Mouse (Mus musculus) kidney, postnatal 4 days (tissue): ENCODE results near the gene Pecr.
"Not testable (repeated sequence)": the region's sequence is repeated elsewhere in the genome, so short reads cannot be mapped to it uniquely, and the experiment has no call there.

Experiments
- DNase-seq, 2 experiments: peaks; one replicate each; pipeline ENCODE4 v3.0.0; 2021; ENCODE audit warnings: mixed read lengths in 2 of 2

The Pecr gene

GRCm38 (mm10) chr1:72286904-72287303, 2.8 kb upstream of the Pecr start:
- DNase-seq = peak in 1 of 2 experiments; percentile 33

- no peak for DNase-seq
Measured at GRCm38 (mm10) chr1:72284539-72284938, 425 bp upstream of the Pecr start.

GRCm38 (mm10) chr1:72282604-72283003, 1.5 kb downstream of the Pecr start:
- no peak for DNase-seq

GRCm38 (mm10) chr1:72278085-72278484, 6.0 kb downstream of the Pecr start:
- no peak for DNase-seq

- no peak for DNase-seq
Measured at GRCm38 (mm10) chr1:72263099-72263498, 21.0 kb downstream of the Pecr start.

- no peak for DNase-seq
Measured at GRCm38 (mm10) chr1:72256381-72257256, 27.5 kb downstream of the Pecr start.

- peak in 1 of 2 experiments; percentile 25 for DNase-seq
Measured at GRCm38 (mm10) chr1:72255854-72256175, 28.3 kb downstream of the Pecr start.

- DNase-seq = peak; percentile 58 to 75
Measured at GRCm38 (mm10) chr1:72255062-72255853, 28.9 kb downstream of the Pecr start.

- DNase-seq = peak; percentile 94 to 96
Measured at GRCm38 (mm10) chr1:72254545-72255061, 29.5 kb downstream of the Pecr start.

- DNase-seq = peak; percentile 11 to 43
Measured at GRCm38 (mm10) chr1:72253881-72254491, 30.1 kb downstream of the Pecr start.

- DNase-seq = no peak
Measured at GRCm38 (mm10) chr1:72251806-72252205, 32.3 kb downstream of the Pecr start.

- not testable (repeated sequence) for DNase-seq
Measured at GRCm38 (mm10) chr1:72248226-72248737, 35.8 kb downstream of the Pecr start.

- DNase-seq = peak in 1 of 2 experiments; percentile 31
Measured at GRCm38 (mm10) chr1:72244317-72245036, 39.6 kb downstream of the Pecr start.

GRCm38 (mm10) chr1:72243656-72244316, 40.3 kb downstream of the Pecr start:
- peak; percentile 98 to 99 for DNase-seq

- DNase-seq = no peak
Measured at GRCm38 (mm10) chr1:72242581-72243143, 41.5 kb downstream of the Pecr start.

- DNase-seq = not testable (repeated sequence)
Measured at GRCm38 (mm10) chr1:72239113-72239512, 45.0 kb downstream of the Pecr start.

GRCm38 (mm10) chr1:72238016-72238580, 46.0 kb downstream of the Pecr start:
- DNase-seq = no peak

- peak; percentile 50 to 63 for DNase-seq
Measured at GRCm38 (mm10) chr1:72237007-72237775, 46.9 kb downstream of the Pecr start.

- peak; percentile 83 to 89 for DNase-seq
Measured at GRCm38 (mm10) chr1:72236363-72237006, 47.6 kb downstream of the Pecr start.
